Mouse (Mus musculus) thymus, adult 2 months (tissue): Measurements from ENCODE around the gene Prpsap1. TPM values are rescaled to one million over a fixed set of nuclear protein-coding genes. Genes with fewer than 3 reads are reported as not detected.

Source experiments
- DNase-seq: peaks from one replicate; pipeline ENCODE4 v3.0.0; 2021
- H3K27ac ChIP-seq: fragments of 200-500 bp; 2 replicates; pipeline ENCODE4 v1.5.1; 2012; ENCODE audit warnings: low read length, control low read depth; ENCODE audit not compliant: control insufficient read depth, insufficient read depth
- H3K27me3 ChIP-seq: fragments of 200-500 bp; 2 replicates; pipeline ENCODE4 v1.6.1; 2012; ENCODE audit warnings: mild to moderate bottlenecking, low read length, moderate library complexity, mixed read lengths; ENCODE audit not compliant: control insufficient read depth, insufficient read depth
- H3K36me3 ChIP-seq: fragments of 200-500 bp; 2 replicates; pipeline ENCODE4 v1.6.1; 2012; ENCODE audit warnings: mild to moderate bottlenecking, low read length, moderate library complexity; ENCODE audit not compliant: control insufficient read depth, insufficient read depth
- H3K4me1 ChIP-seq: fragments of 200-500 bp; replicated peaks from 2 replicates; pipeline ENCODE4 v1.6.1; 2012; ENCODE audit warnings: low read length; ENCODE audit not compliant: control insufficient read depth, insufficient read depth
- H3K4me3 ChIP-seq: fragments of 200-500 bp; 2 replicates; pipeline ENCODE4 v1.5.1; 2012; ENCODE audit warnings: mild to moderate bottlenecking, low read length, control low read depth, moderate library complexity; ENCODE audit not compliant: control insufficient read depth, insufficient read depth
- CTCF ChIP-seq: fragments of 200-500 bp; IDR thresholded peaks from 2 replicates; pipeline ENCODE4 v1.5.1; 2012; ENCODE audit warnings: mild to moderate bottlenecking, control low read depth, low read length, moderate library complexity, borderline replicate concordance; ENCODE audit not compliant: control insufficient read depth, poor library complexity, insufficient read depth; ENCODE audit errors: extremely low read depth
- POLR2A ChIP-seq: fragments of 200-500 bp; IDR thresholded peaks from 2 replicates; pipeline ENCODE4 v1.6.1; 2012; ENCODE audit warnings: mild to moderate bottlenecking, low read length, control low read depth, moderate library complexity; ENCODE audit not compliant: control insufficient read depth, poor library complexity, insufficient read depth; ENCODE audit errors: extremely low read depth
- WGBS: fragments of 180-500 bp; shearing (Covaris S2); methylation state at CpG from one replicate; pipeline ENCODE4 v1.1.7; 2018; 5-methylcytosine and 5-hydroxymethylcytosine counted together
- polyA plus RNA-seq: library from polyadenylated mRNA; depleted of rRNA; stranded (reverse); fragments of >200 nt; gene quantifications from 2 replicates; pipeline ENCODE4 v1.2.3, GENCODE M21; 2012

Prpsap1 gene
- polyA plus RNA-seq, 1 experiment, result 86.0 TPM

DNA sequence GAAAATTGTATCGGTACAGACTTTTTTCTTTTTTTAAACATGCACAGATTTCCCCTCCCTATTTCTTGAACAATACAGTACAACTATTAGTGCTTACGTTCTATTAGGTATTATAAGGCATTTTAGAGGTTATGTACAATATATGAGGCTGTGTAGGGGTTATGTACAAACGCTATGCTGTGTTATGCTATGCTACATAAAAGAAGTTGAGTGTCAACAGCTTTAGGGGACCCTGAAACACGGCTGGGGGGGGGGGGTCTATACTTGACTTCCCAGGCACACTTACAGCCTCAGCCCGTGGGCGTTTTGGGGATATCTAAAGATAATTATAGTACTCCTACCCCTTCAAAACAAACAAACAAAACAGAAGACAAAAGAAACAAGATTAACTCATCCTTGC is 61.9 kb downstream of the Prpsap1 start:
- no peak overlapping the region for H3K27ac ChIP-seq
- H3K27me3 ChIP-seq, result no peaks in the 10 kb centered on the region
- H3K4me3 ChIP-seq, result no peak overlapping the region
- DNase-seq, result no peak
- TF ChIP-seq CTCF (no peak), POLR2A (no peak)
- peaks cover 30% of the 10 kb centered on the region for H3K4me1 ChIP-seq
- H3K36me3 ChIP-seq, result peaks cover 4% of the 10 kb centered on the region; the same call in 1 of the 2 replicates
- WGBS, result 91% methylated on average over 6 of the region's 6 CpGs

GRCm38 (mm10) chr11:116431428-116432077 is 62.4 kb downstream of the Prpsap1 start:
- DNase-seq, result no peak
- H3K36me3 ChIP-seq, result 0 out of 2 replicates have a peak, but pooled peaks cover 3% of the 10 kb centered on the region
- no peaks in the 10 kb centered on the region for H3K27me3 ChIP-seq
- 91% methylated on average over 11 of the region's 11 CpGs for WGBS
- H3K4me3 ChIP-seq, result no peak overlapping the region
- H3K4me1 ChIP-seq, result peaks cover 24% of the 10 kb centered on the region
- H3K27ac ChIP-seq, result no peak overlapping the region
- TF ChIP-seq CTCF, result no peak
- TF ChIP-seq POLR2A, result no peak

- H3K4me1 ChIP-seq, result peaks cover 19% of the 10 kb centered on the region
- H3K36me3 ChIP-seq, result no peaks in the 10 kb centered on the region
- TF ChIP-seq POLR2A, result no peak
- TF ChIP-seq CTCF, result no peak
- H3K27ac ChIP-seq, result no peak overlapping the region
- H3K27me3 ChIP-seq, result no peaks in the 10 kb centered on the region
- no peak overlapping the region for H3K4me3 ChIP-seq
- no peak for DNase-seq
- WGBS, result 91% methylated on average over 22 of the region's 22 CpGs
These were observed 63.1 kb downstream of the Prpsap1 start for GRCm38 (mm10) chr11:116430723-116431427.

DNA sequence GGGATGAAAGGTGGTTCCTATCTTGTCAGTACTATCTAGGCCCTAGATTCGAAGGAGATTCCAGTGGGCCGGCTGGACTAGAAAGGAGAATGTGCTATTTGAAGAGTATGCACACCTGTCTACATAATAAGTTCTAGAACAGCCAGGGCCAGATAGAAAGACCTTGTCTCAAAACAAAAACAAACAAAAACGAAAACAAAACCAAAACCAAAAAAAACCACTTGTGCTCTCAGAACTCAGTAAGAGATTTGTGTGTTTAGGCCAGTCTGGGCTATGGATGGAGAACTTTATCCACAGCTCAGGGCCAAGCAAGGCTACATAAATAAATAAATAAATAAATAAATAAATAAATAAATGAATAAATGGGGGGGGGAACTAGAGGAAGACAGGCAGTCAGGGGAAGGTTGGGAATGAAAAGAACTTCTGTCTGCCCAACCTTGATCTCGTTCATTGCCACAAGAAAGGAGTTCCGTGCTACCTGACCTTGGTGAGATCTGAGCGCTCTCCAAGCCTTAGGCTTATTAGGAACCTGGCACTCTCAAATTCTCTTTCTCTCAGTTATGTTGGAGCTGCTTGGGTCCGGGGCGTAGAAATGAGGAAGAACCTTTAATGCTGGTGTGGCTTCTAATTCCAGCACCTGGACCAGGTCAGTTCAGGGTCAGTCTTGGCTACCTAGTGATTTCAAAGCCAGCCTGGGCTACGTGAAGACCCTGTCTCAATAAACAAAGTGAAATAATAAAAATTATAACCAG is 64.0 kb downstream of the Prpsap1 start:
- H3K4me1 ChIP-seq, result peaks cover 11% of the 10 kb centered on the region
- no peak overlapping the region for H3K27ac ChIP-seq
- WGBS, result 70% methylated on average over 9 of the region's 9 CpGs
- no peaks in the 10 kb centered on the region for H3K36me3 ChIP-seq
- TF ChIP-seq POLR2A (no peak), CTCF (no peak)
- DNase-seq, result no peak
- no peak overlapping the region for H3K4me3 ChIP-seq
- H3K27me3 ChIP-seq, result no peaks in the 10 kb centered on the region

DNA sequence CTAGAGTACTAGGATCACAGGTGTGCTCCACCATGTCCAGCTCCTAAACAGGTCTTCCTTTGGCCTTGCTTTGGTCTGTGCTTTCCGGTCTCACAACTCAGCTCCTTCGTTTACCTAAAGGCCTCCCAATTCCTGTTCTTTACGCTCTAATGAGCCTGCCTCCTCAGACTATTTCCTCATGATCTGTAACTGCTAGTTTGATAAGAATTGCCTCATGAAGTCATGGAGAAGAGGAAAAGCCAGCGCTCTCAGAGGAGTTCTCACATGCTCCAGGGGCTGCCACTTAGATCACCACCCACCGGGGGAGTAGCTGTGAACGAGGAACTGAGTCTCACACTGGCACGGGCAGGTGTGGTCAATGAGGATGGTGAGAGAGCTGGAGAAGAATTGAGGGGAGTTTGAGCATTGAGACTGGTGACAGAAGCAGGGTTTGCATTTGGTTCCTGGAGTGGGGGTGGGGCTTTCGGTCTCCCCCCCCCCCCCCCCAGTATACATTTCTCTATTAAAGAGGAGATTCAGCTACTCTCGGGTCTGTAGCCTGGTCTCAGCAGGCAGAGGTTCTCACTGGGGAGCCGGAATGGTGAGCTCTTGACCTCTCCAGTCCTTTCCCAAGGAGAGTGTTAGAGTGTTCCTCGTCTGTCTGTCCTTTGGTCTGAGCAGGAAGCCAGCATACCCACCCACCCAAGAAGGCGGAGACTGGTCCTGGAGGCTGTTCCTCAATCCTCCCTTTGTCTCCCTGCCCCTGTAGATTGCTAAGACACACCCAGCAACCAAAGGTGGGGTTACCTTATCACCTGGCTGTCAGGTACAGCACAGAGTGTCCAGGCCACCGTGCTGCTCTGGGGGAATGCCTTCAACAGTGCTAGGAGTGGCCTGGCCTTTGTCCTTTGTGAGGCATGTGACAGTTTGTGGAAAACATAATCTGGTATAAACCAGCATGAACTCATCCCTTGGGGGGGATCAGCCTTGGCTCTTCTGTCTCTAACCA is 64.8 kb downstream of the Prpsap1 start:
- 65% methylated on average over 13 of the region's 13 CpGs for WGBS
- no peak for DNase-seq

More for the DNA sequence above, 64.8 kb downstream of the Prpsap1 start:
- no peak for TF ChIP-seq CTCF
- no peak for TF ChIP-seq POLR2A
- H3K27me3 ChIP-seq, result no peaks in the 10 kb centered on the region
- H3K4me1 ChIP-seq, result peaks cover 14% of the 10 kb centered on the region
- H3K36me3 ChIP-seq, result no peaks in the 10 kb centered on the region
- no peak overlapping the region for H3K27ac ChIP-seq
- H3K4me3 ChIP-seq, result no peak overlapping the region
